Mouse (Mus musculus) kidney, adult 2 months (tissue): ENCODE data around the gene Slc26a3. TPM values are rescaled to one million over a fixed set of nuclear protein-coding genes. Genes with fewer than 3 reads are reported as not detected.

Experiments
- DNase-seq: peaks from one replicate; pipeline ENCODE4 v3.0.0; 2021
- H3K27ac ChIP-seq: fragments of 200-500 bp; 2 replicates; pipeline ENCODE4 v1.5.1; 2012; ENCODE audit warnings: low read depth, low read length, control low read depth, inconsistent platforms; ENCODE audit not compliant: insufficient read depth
- H3K27me3 ChIP-seq: fragments of 200-500 bp; replicated peaks from 2 replicates; pipeline ENCODE4 v1.6.1; 2012; ENCODE audit warnings: mild to moderate bottlenecking, moderate library complexity, low read length, inconsistent platforms; ENCODE audit not compliant: control insufficient read depth, insufficient read depth
- H3K36me3 ChIP-seq: fragments of 200-500 bp; 2 replicates; pipeline ENCODE4 v1.6.1; 2012; ENCODE audit warnings: mild to moderate bottlenecking, moderate library complexity, low read length, inconsistent platforms; ENCODE audit not compliant: control insufficient read depth, insufficient read depth
- H3K4me1 ChIP-seq: fragments of 200-500 bp; 2 replicates; pipeline ENCODE4 v1.6.1; 2011; ENCODE audit warnings: low read length; ENCODE audit not compliant: control insufficient read depth, insufficient read depth
- H3K4me3 ChIP-seq: fragments of 200-500 bp; 2 replicates; pipeline ENCODE4 v1.5.1; 2011; ENCODE audit warnings: mild to moderate bottlenecking, low read depth, low read length, control low read depth; ENCODE audit not compliant: insufficient read depth
- CTCF ChIP-seq: fragments of 200-500 bp; conservative IDR thresholded peaks from 2 replicates; pipeline ENCODE4 v1.5.1; 2011; ENCODE audit warnings: low read depth, mild to moderate bottlenecking, control low read depth, low read length, moderate library complexity, mixed read lengths; ENCODE audit not compliant: insufficient read depth, insufficient read length
- POLR2A ChIP-seq: fragments of 200-500 bp; IDR thresholded peaks from one replicate; pipeline ENCODE4 v1.6.1; 2011; ENCODE audit warnings: low read depth, low read length, control low read depth
- WGBS: fragments of 180-500 bp; shearing (Covaris S2); methylation state at CpG from one replicate; pipeline ENCODE4 v1.1.7; 2018; 5-methylcytosine and 5-hydroxymethylcytosine counted together
- polyA plus RNA-seq: library from polyadenylated mRNA; depleted of rRNA; stranded (reverse); fragments of >200 nt; gene quantifications from 2 replicates; pipeline ENCODE4 v1.2.3, GENCODE M21; 2012; rRNA removed

Slc26a3 gene
- polyA plus RNA-seq, 1 experiment: 0.05 TPM

GRCm38 (mm10) chr12:31513724-31514503 lies 123.2 kb downstream of the Slc26a3 start:
- H3K27me3 ChIP-seq: no peaks in the 10 kb centered on the region
- DNase-seq: no peak
- no peaks in the 10 kb centered on the region for H3K36me3 ChIP-seq
- 55% methylated on average over 6 of the region's 6 CpGs for WGBS
- H3K4me3 ChIP-seq: no peak overlapping the region
- no peaks in the 10 kb centered on the region for H3K4me1 ChIP-seq
- H3K27ac ChIP-seq: no peak overlapping the region
- TF ChIP-seq POLR2A (no peak), CTCF (no peak)

GRCm38 (mm10) chr12:31520119-31520518 lies 129.4 kb downstream of the Slc26a3 start:
- TF ChIP-seq POLR2A: no peak
- TF ChIP-seq CTCF: no peak
- no peak for DNase-seq
- Histone ChIP-seq H3K27ac (no peak overlapping the region), H3K4me3 (no peak overlapping the region), H3K4me1 (no peaks in the 10 kb centered on the region), H3K36me3 (no peaks in the 10 kb centered on the region), H3K27me3 (no peaks in the 10 kb centered on the region)
- WGBS: 56% methylated on average over 6 of the region's 6 CpGs

- DNase-seq: no peak
- H3K36me3 ChIP-seq: no peaks in the 10 kb centered on the region
- H3K4me3 ChIP-seq: no peak overlapping the region
- TF ChIP-seq POLR2A: no peak
- TF ChIP-seq CTCF: no peak
- H3K4me1 ChIP-seq: no peaks in the 10 kb centered on the region
- no peak overlapping the region for H3K27ac ChIP-seq
- 87% methylated on average over 3 of the region's 3 CpGs for WGBS
- no peaks in the 10 kb centered on the region for H3K27me3 ChIP-seq
Observed at GRCm38 (mm10) chr12:31521371-31521770, 130.7 kb downstream of the Slc26a3 start.

Other genes starting within 250 kb of the Slc26a3 start
- not detected in 2 replicates for gene Gm6993, start 150.1 kb upstream of the Slc26a3 start, polyA plus RNA-seq
- 41.0 and 46.5 TPM in 2 replicates for gene Lamb1, start 125.6 kb upstream of the Slc26a3 start, polyA plus RNA-seq
- gene Dld, start 39.4 kb upstream of the Slc26a3 start, polyA plus RNA-seq: 50.6 and 72.5 TPM in 2 replicates
- gene Cbll1, start 108.7 kb downstream of the Slc26a3 start, polyA plus RNA-seq: 4.7 and 7.3 TPM in 2 replicates
- gene Slc26a4, start 169.1 kb downstream of the Slc26a3 start, polyA plus RNA-seq: 34.5 and 37.8 TPM in 2 replicates
- gene Bcap29, start 243.8 kb downstream of the Slc26a3 start, polyA plus RNA-seq: 2.4 and 4.7 TPM in 2 replicates